Mouse (Mus musculus) spleen, postnatal 4 days (tissue): ENCODE measurements at regions not wholly inside any gene's neighbourhood (a gene's known extent, or its start where the extent isn't known, plus 50 kb on each side); places are given as distances from the start of the nearest gene placed in this dataset.

ENCODE experiments used
- DNase-seq, 2 experiments: peaks; one replicate each; pipeline ENCODE4 v3.0.0; 2022; ENCODE audit warnings: low spot score in 2 of 2

GRCm38 (mm10) chr1:13834860-13835840, 2258.0 kb downstream of the 4930444P10Rik start:
- no peak for DNase-seq

GRCm38 (mm10) chr1:13807786-13808185, 2285.3 kb downstream of the 4930444P10Rik start:
- no peak for DNase-seq

DNA sequence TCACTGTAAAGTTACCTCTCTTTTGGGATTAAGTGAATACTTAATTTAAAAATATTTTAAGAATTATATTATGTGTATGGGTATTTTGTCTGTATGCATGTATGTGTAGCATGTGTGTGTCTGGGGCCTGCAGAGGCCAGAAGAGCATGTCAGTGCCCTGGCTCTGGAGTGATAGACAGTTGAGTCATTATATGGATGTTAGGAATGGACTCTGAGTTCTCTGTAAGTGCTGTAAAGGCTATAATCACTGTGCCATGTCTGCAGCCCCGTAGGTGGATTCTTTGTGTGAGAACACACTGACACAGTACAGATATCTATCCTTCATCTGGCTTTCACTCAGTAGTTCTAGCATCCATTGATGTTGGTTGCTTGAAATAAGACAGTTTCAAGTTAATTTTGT, 2292.7 kb downstream of the 4930444P10Rik start:
- no peak for DNase-seq

GRCm38 (mm10) chr1:13798848-13799247, 2294.3 kb downstream of the 4930444P10Rik start:
- no peak for DNase-seq

DNA sequence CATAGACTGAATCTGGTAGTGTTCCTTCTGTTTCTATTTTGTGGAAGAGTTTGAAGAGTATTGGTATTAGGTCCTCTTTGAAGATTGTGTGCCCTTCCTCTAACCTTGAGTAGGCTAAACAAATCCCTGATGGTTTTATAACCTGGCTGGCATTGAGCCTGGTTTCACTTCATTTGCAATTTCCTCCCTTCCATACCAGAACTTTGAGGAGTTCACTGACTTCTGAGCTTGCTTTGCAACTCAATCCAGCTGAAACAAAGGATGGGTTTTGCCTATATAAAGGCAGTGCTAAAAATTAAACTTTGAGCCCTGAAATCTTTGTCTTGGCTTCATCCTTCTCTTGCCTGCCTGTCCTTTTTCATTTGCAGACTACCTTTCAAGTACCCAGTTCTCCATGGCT, 2297.9 kb downstream of the 4930444P10Rik start:
- DNase-seq, result no peak

- DNase-seq, result peak; percentile 52 to 80
Observed at GRCm38 (mm10) chr1:13789318-13790085, 2303.6 kb downstream of the 4930444P10Rik start.

DNA sequence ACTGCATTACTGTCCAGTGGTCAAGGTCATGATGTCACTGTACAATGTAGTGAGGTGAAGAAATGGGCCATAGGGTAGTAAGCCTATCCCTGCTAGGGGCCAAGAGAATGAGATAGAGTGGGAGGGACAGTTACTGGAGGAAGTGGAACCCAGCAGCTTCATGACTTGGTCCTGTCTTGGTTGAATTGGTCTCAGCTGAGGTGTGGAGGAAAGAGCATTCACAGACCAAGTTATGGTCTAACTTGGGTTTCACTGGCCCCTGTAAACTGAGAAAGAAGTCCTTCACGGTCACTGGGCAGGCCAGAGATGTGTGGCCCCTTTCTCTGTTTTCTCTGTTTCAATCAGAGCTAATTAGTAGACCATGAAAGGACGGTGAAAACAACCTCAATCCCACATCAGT, 2306.1 kb downstream of the 4930444P10Rik start:
- DNase-seq, result no peak

- no peak for DNase-seq
Observed at GRCm38 (mm10) chr1:13784396-13784795, 2308.7 kb downstream of the 4930444P10Rik start.

GRCm38 (mm10) chr1:13782633-13783032, 2310.5 kb downstream of the 4930444P10Rik start:
- no peak for DNase-seq

- no peak for DNase-seq
Observed at GRCm38 (mm10) chr1:13772106-13772505, 2321.0 kb downstream of the 4930444P10Rik start.

GRCm38 (mm10) chr1:13771014-13771463, 2322.1 kb downstream of the 4930444P10Rik start:
- DNase-seq, result no peak

GRCm38 (mm10) chr1:13752479-13752878, 2338.6 kb downstream of the A830018L16Rik start:
- no peak for DNase-seq

DNA sequence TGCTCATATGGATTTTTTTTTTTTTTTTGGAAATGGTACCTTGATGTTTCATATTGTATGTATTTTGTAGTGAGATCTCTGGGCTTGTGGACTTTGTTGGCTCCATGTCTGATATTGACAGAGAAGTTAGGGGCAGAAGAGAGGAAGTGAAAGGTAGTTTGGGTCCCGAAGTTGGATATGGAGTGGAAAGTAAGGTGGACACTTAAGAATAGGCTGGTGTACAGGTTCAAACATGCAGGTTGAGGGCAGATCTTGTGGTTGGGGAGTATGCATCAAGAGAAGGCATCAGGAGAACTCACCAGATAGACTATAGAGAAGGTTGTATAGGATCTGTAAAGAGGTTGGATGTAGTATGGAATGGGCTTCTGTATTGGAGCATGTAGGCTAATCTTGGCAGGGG, 2337.5 kb downstream of the A830018L16Rik start:
- no peak for DNase-seq
